Mouse (Mus musculus) left cerebral cortex, adult 8-10 months (tissue): Measurements from ENCODE around the gene Tex12. TPM values are rescaled to one million over a fixed set of nuclear protein-coding genes. Genes with fewer than 3 reads are reported as not detected.

Experiments
- DNase-seq, 2 experiments: peaks; one replicate each; pipeline ENCODE4 v3.0.0; 2022; ENCODE audit warnings: low spot score in 2 of 2
- total RNA-seq, 4 experiments: library from RNA; stranded (reverse); gene quantifications; 2 replicates each; pipeline ENCODE4 v1.2.4; 2022

Tex12 gene
- total RNA-seq, 4 experiments from 2014 or later, result not detected

DNA sequence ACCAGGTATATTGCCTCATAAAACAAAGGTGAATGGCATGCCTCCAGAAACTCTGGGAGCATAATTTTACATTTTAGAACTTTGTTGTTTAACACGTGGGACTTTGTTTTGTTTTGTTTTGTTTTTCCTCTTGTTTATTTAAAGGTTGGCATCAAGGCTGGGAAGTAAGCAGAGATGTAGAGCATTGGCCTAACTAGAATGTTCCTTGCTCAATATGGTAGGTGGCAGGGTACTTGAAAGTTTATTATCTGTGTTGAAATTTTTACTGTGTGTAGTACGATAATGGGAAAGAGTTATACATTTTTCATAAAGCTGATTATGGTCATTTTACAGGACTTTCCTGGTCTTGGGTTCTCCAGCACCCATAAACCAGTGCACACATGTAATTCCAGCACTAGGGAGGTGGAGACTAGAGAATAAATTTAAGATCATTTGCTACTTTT lies 814 bp upstream of the Tex12 start:
- DNase-seq, result no peak

- no peak for DNase-seq
Measured at GRCm38 (mm10) chr9:50555094-50555446, 6.1 kb downstream of the Tex12 start, which contains the start of gene Bco2. Gene Bco2 (minus strand): TSS chr9:50555181.

- DNase-seq, result peak; percentile 51 to 79
Measured at GRCm38 (mm10) chr9:50554241-50555093, 6.7 kb downstream of the Tex12 start, which contains the start of gene Il18. Gene Il18 (plus strand): TSS chr9:50554827.

- DNase-seq, result no peak
Measured at GRCm38 (mm10) chr9:50553547-50553946, 7.6 kb downstream of the Tex12 start.

DNA sequence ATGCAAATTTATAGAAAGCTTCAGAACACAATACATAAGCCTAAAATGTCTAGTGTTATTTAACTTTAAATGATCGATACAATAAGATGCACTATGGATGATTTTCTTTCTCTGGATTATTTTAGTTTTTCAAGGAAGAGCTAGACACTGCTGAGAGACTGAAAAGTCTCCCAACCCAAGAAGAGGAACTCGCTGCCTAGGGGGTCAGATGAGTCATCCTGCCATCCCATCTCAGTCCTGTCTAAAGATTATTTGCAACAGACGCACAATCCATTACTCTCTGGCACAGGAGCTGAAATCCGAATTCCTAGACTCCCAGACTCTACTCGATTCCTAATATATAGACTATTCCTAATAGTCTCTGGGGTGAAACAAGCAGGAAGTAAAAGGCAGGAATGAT lies 8.9 kb downstream of the Tex12 start:
- no peak for DNase-seq

DNA sequence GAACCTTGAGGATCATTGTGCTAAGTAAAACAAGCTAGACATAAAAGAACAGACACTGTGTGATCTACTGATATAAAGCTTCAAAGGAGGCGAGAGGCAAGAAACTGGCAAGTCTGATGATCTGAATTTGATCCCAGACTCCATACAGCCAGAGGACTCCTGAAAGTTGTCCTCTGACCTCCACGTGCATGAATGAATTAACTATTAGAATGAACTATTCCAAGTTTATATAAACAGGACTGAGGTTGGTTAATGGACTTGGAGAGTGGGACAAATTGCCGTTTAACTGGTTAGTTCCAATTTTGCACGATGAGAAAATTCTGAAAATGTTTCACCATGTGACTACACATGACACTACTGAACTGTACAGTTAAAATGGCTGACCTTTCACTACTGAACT lies 12.2 kb downstream of the Tex12 start:
- no peak for DNase-seq

DNA sequence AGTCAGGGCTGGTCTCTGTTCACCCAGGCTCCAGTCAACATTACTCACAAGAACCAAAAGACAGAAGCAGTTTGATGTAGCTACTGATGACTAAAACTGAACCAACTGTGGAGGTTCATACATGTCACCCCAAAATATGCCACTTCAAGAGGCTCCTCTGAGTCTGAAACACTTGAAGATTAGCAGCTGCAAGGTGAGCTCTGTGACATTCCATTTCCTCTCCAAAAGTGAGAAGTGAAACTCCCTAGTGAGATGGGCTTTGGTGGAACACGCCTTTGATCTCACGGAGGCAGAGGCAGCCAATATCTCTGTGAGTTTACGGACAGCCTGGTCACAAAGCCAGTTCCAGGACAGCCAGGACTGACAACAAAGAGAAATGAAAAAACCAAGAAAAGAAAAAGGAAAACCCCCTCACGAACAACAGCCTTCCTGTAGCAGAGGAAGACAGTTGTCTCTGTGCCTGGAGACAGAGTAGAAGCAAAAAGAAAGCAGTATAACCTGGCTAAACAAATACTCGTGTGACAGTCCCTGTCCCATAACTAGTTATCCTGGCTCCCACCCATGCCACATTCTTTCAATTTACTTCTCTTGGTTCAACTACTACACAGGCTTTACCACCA lies 13.2 kb downstream of the Tex12 start:
- DNase-seq, result no peak

GRCm38 (mm10) chr9:50542401-50542800 lies 18.7 kb downstream of the Tex12 start:
- DNase-seq, result no peak

DNA sequence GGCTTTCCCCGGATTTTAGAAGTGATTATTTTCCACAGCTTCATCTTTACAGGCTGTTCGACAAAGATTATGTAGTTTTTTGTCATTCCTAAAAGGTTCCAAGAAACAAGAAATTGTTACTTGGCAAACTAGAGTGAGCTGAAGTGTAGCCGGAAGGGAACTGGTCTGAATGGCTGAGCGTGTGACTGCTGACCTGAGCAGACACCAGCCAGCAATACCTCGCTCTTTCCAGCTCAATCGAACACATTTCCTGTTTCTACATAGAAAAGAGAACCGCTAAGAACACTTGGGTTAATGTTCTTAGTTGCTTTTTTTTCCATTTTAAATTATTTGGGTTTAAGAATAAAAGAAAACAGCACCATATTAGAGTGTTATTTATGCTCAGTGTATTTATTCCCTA lies 21.0 kb downstream of the Tex12 start:
- DNase-seq, result no peak

DNA sequence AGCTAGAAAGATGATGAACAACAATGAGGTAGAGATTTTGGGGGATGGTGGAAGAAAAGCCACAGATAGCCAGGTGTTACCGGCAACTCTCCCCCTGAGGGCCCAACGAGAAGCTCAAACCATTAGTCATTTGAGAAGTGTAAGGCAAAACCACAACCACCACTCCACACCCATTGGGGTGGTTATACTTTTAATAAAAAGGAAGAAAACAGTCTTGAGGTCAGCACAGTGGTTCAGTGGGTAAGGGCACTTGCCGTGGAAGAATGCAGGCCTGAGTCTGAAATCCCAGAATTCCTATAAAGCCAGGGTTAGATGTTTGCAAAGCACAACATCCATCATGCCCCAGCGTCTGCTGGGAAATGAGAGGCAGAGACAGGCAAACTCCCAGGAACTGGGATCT lies 23.8 kb downstream of the Tex12 start:
- DNase-seq, result no peak

- no peak for DNase-seq
Measured at GRCm38 (mm10) chr9:50536603-50537135, 24.5 kb downstream of the Tex12 start.

GRCm38 (mm10) chr9:50535930-50536329 lies 25.2 kb downstream of the Tex12 start:
- no peak for DNase-seq

GRCm38 (mm10) chr9:50533791-50534190 lies 27.3 kb downstream of the Tex12 start:
- no peak for DNase-seq

DNA sequence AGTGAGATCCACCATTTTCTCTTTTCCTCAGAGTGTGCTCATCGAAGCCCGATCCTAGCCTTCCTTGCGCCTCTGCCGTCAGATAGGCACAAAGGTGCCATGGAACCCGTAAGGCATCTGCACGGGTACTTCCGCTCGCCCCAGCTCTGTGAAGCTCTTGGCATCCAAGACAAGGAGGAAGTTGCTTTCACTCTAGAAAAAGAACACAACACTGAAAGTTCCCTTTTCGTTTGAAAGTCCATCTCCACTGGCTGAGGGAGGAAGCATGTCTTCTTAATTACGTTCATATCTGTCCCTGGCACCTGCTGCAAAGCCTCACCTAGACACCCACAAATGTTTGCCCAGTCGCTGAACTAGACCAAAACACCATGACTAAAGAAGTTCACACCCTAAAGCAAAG lies 27.8 kb downstream of the Tex12 start:
- no peak for DNase-seq

DNA sequence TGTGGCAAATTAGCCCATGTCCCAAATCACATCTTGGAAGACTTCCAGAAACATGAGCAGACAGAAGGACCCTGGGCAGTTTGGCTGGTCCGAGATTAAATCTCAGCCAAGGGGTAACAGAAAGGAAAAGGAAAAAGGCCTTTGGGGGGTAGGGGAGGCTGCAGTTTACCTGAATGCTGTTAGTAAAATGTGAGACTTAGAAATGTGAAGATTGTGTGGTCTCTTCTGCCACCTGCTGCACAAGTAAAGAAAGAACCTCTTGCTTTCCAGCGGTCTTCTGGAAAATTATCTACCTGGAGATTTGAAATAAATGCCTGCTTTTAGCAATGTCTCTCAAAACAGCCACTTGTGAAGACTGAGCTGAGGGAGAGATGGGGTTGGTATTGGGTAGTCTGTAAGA lies 30.2 kb downstream of the Tex12 start:
- no peak for DNase-seq

- DNase-seq, result peak; percentile 91 to 95
Measured at GRCm38 (mm10) chr9:50528293-50528892, 32.7 kb downstream of the Tex12 start, which contains the start of gene Pts. Gene Pts (minus strand): TSS chr9:50528724.

DNA sequence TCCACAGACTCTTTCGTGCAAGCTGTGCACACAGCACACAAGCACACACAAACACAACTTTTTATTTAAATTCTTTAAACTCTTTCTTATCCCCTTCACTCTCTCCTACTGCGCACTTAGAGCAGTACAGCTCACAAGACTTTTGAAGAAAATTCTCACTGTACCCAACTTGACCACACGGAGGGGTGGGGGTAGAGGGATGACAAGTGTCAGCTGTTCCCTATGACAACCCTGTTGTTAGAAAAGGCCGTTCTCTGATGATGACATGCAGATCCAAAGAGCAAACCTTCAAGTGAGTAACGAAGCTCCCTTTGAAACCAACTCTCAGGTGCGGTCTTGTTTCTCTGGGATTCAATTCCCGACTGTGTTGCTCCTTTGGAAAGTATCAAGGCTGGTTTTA lies 33.3 kb downstream of the Tex12 start:
- no peak for DNase-seq

DNA sequence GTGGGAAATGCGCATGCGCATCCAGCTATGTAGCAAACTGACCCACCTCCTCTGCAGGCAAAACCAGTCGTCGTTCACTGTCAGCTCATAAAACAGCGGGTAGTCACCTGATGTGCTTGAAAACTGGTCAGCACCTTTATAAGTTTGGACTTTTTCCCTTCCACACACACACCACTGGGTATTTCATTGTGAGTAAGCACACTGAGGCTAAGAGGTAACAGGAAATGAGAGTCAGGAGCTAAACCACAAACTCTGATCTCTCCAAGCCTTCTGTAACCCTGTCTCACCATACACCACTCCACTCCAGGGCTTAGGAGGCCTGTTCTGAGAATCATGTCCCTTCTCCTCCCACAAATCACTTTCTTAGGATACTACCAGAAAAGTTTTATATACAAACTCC lies 35.5 kb downstream of the Tex12 start:
- DNase-seq, result no peak

GRCm38 (mm10) chr9:50524936-50525335 lies 36.2 kb downstream of the Tex12 start:
- no peak for DNase-seq

DNA sequence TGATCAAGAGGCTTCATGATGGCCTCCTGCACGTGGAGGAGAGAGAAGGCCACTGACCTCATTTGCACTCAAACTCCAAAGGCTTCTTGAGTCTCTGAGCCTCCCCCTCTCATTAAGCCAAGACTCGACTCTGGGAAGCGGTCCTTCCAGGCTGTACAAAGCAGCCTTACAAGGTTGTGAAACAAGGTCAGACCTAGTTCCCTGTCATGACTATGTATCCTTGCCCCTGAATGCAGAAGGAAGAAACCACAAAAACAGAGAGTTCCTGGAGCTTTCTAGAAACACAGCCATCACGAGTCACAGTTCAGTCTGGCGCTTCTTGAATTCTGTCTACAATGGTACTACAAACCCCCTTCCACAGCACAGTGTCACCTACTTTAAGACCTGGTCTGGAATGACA lies 38.6 kb downstream of the Tex12 start:
- DNase-seq, result no peak

DNA sequence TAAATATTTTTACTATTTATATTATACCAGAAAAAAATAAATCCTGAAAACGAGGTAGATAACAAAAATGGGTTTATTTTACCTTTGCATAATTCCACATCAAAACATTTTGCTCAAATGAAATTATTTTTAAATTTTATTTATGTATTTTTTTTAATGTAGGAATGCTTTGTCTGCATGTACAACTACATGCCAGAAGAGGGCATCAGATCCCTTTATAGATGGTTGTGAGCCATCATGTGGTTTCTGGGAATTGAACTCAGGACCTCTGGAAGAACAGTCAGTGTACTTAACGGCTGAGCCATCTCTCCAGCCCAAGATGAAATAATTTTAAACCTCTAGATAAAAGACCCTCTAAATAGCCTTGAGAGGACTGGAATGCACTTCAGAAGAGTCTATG lies 39.6 kb downstream of the Tex12 start:
- DNase-seq, result no peak

- DNase-seq, result no peak
Measured at GRCm38 (mm10) chr9:50520748-50521147, 40.4 kb downstream of the Tex12 start.
